In the genomic region with DNA sequence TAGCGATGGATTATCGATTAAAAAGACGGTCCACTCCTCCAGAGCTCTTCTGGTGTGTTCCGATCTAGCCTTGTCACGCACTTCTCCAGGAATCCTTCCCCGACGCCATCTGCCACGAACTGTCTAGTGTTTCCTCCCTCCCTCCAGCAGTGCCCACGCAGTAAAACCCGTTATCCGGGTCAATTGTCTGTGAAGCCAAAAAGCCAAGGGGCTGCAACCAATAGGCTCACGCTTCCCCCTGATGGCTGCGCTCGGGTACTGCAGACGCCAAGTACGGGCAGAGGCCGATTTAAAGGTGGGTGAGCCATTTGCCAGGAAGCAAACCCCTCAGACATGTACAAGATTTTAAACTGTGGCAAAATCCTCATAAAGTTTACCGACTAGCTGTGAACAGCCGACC, we compare ENCODE assay signal across 8 mouse cellular contexts. TPM values are rescaled to one million over a fixed set of nuclear protein-coding genes. Genes with fewer than 3 reads are reported as not detected.
A peak's percentile ranks its signal among the peaks of the same experiment; 100 is the strongest.
DNase-seq lines count a peak whose midpoint lies in the region; ATAC-seq lines count a peak whose summit lies in the region.

No protein-coding gene starts in this region.

- peak; percentile 29 for DNase-seq in heart, adult 8-10 months (ENCODE audit: low spot score)
- DNase-seq in adrenal gland, postnatal 36 days: peak; percentile 77 to 83
- peak; percentile 59 to 65 for DNase-seq in left cerebral cortex, postnatal 36 days (ENCODE audit: low spot score in 2 of 2)
- DNase-seq in spleen, postnatal 4 days (ENCODE audit: low spot score in 2 of 2): peak; percentile 48 to 76

- H3K27me3 ChIP-seq in heart, embryonic 12.5 days (replicated peaks): peaks cover 92% of the 10 kb centered on the region
- H3K27me3 ChIP-seq in embryonic facial prominence, embryonic 15.5 days: peaks cover 56% of the 10 kb centered on the region
- H3K27me3 ChIP-seq in hindbrain, embryonic 16.5 days (replicated peaks; ENCODE audit: control insufficient read depth, insufficient read depth, low read length): 0 out of 2 replicates have a peak, but pooled peaks cover 2% of the 10 kb centered on the region
- peaks cover 59% of the 10 kb centered on the region for H3K27me3 ChIP-seq in midbrain, embryonic 13.5 days

- no peaks in the 10 kb centered on the region for H3K36me3 ChIP-seq in heart, embryonic 12.5 days
- no peaks in the 10 kb centered on the region for H3K36me3 ChIP-seq in embryonic facial prominence, embryonic 15.5 days
- H3K36me3 ChIP-seq in hindbrain, embryonic 16.5 days (ENCODE audit: control insufficient read depth, insufficient read depth, low read length): peaks cover 6% of the 10 kb centered on the region
- peaks cover 6% of the 10 kb centered on the region for H3K36me3 ChIP-seq in midbrain, embryonic 13.5 days

- no peak for ATAC-seq in heart, embryonic 12.5 days (ENCODE audit: insufficient number of reproducible peaks, low FRiP score)
- ATAC-seq in embryonic facial prominence, embryonic 15.5 days (ENCODE audit: insufficient number of reproducible peaks, low FRiP score, low TSS enrichment, low read depth): no peak
- peak; percentile 38 for ATAC-seq in hindbrain, embryonic 16.5 days
- ATAC-seq in midbrain, embryonic 13.5 days: peak; percentile 19; the same call in 1 of the 2 replicates

- no peaks in the 10 kb centered on the region for H3K9me3 ChIP-seq in heart, embryonic 12.5 days (replicated peaks)
- H3K9me3 ChIP-seq in embryonic facial prominence, embryonic 15.5 days (replicated peaks): no peaks in the 10 kb centered on the region
- no peaks in the 10 kb centered on the region for H3K9me3 ChIP-seq in hindbrain, embryonic 16.5 days (ENCODE audit: control insufficient read depth, low read length)
- no peaks in the 10 kb centered on the region for H3K9me3 ChIP-seq in midbrain, embryonic 13.5 days

- no peaks in the 10 kb centered on the region for H3K4me1 ChIP-seq in heart, embryonic 12.5 days (replicated peaks)
- no peaks in the 10 kb centered on the region for H3K4me1 ChIP-seq in embryonic facial prominence, embryonic 15.5 days
- peaks cover 3% of the 10 kb centered on the region for H3K4me1 ChIP-seq in hindbrain, embryonic 16.5 days (ENCODE audit: control insufficient read depth, insufficient read depth, low read depth, low read length)
- peaks cover 26% of the 10 kb centered on the region for H3K4me1 ChIP-seq in midbrain, embryonic 13.5 days (replicated peaks)

- no peak overlapping the region for H3K4me2 ChIP-seq in heart, embryonic 12.5 days
- H3K4me2 ChIP-seq in embryonic facial prominence, embryonic 15.5 days (replicated peaks): peak overlapping the region; percentile 5; the same call in 1 of the 2 replicates
- H3K4me2 ChIP-seq in hindbrain, embryonic 16.5 days (ENCODE audit: low read length): peak overlapping the region; percentile 27; the same call in 1 of the 2 replicates
- H3K4me2 ChIP-seq in midbrain, embryonic 13.5 days (replicated peaks): peak overlapping the region; percentile 36

- H3K4me3 ChIP-seq in heart, embryonic 12.5 days: no peak overlapping the region
- no peak overlapping the region for H3K4me3 ChIP-seq in embryonic facial prominence, embryonic 15.5 days (replicated peaks)
- H3K4me3 ChIP-seq in hindbrain, embryonic 16.5 days (ENCODE audit: low read length): no peak overlapping the region
- no peak overlapping the region; the same call in 1 of the 2 replicates for H3K4me3 ChIP-seq in midbrain, embryonic 13.5 days (replicated peaks)

- no peak overlapping the region for H3K9ac ChIP-seq in heart, embryonic 12.5 days
- no peak overlapping the region for H3K9ac ChIP-seq in embryonic facial prominence, embryonic 15.5 days
- H3K9ac ChIP-seq in hindbrain, embryonic 16.5 days (ENCODE audit: low read depth, low read length): no peak overlapping the region
- H3K9ac ChIP-seq in midbrain, embryonic 13.5 days (replicated peaks): no peak overlapping the region

- 14% methylated on average over 19 of the region's 19 CpGs for WGBS in heart, embryonic 12.5 days
- 15% methylated on average over 19 of the region's 19 CpGs for WGBS in embryonic facial prominence, embryonic 15.5 days
- 12% methylated on average over 19 of the region's 19 CpGs for WGBS in hindbrain, embryonic 16.5 days
- WGBS in midbrain, embryonic 13.5 days: 9% methylated on average over 19 of the region's 19 CpGs

- intact Hi-C loops in left cerebral cortex, postnatal 36 days (cut with DNase I): loop anchor here (5.0 to 10.0 kb wide), 3 partner anchors 37 to 194 kb away; a partner anchor contains a TSS

- no peak overlapping the region for H3K27ac ChIP-seq in heart, embryonic 12.5 days (ENCODE audit: poor library complexity, severe bottlenecking)
- H3K27ac ChIP-seq in embryonic facial prominence, embryonic 15.5 days (replicated peaks): no peak overlapping the region
- H3K27ac ChIP-seq in hindbrain, embryonic 16.5 days (ENCODE audit: low read depth, low read length): no peak overlapping the region
- 0 out of 2 replicates have a peak overlapping the region, but pooled peaks have one; percentile 49 for H3K27ac ChIP-seq in midbrain, embryonic 13.5 days

RNA-seq across cellular contexts. Expression of a gene that starts 20.3 kb away (rescaled TPM):
- not detected for total RNA-seq in heart, adult 8-10 months (2022)
- not detected in 2 replicates for polyA plus RNA-seq in heart, embryonic 12.5 days (2016; fragmentation: Nextera tagmentation; extraction: Ambion mirVana)
- total RNA-seq in adrenal gland, postnatal 36 days (2021): not detected
- polyA plus RNA-seq in embryonic facial prominence, embryonic 15.5 days (2015; fragmentation: Nextera tagmentation; extraction: Ambion mirVana): not detected in 2 replicates
- 0.62 and 0.68 TPM in 2 replicates for polyA plus RNA-seq in hindbrain, embryonic 16.5 days (2015; fragmentation: Nextera tagmentation; extraction: Ambion mirVana)
- not detected for total RNA-seq in left cerebral cortex, postnatal 36 days (2021)
- polyA plus RNA-seq in midbrain, embryonic 13.5 days (2015; fragmentation: Nextera tagmentation; extraction: Ambion mirVana): 1.5 and 1.7 TPM in 2 replicates

RNA-seq across cellular contexts. Expression of a gene that starts 34.3 kb away (rescaled TPM):
- under 1 TPM; 0.41 to 0.52 (median 0.47) TPM for total RNA-seq in heart, adult 8-10 months (2022)
- 3.0 and 3.4 TPM in 2 replicates for polyA plus RNA-seq in heart, embryonic 12.5 days (2016; fragmentation: Nextera tagmentation; extraction: Ambion mirVana)
- 1 to 10 TPM; 1.9 to 2.4 TPM for total RNA-seq in adrenal gland, postnatal 36 days (2021)
- polyA plus RNA-seq in embryonic facial prominence, embryonic 15.5 days (2015; fragmentation: Nextera tagmentation; extraction: Ambion mirVana): 18.3 and 19.4 TPM in 2 replicates
- polyA plus RNA-seq in hindbrain, embryonic 16.5 days (2015; fragmentation: Nextera tagmentation; extraction: Ambion mirVana): 29.5 and 37.0 TPM in 2 replicates
- total RNA-seq in left cerebral cortex, postnatal 36 days (2021): 100 to 1,000 TPM; 161 to 181 TPM
- 37.8 and 47.6 TPM in 2 replicates for polyA plus RNA-seq in midbrain, embryonic 13.5 days (2015; fragmentation: Nextera tagmentation; extraction: Ambion mirVana)

Comparison
In these comparisons a context has a peak if more than half of its experiments do, and no peak if none do; other contexts are left out.
1. DNase-seq: peak in every context shown above with its lines; median percentile 80 in adrenal gland, postnatal 36 days; 62 in left cerebral cortex, postnatal 36 days; 62 in spleen, postnatal 4 days; 29 in heart, adult 8-10 months.
2. ATAC-seq: peak in hindbrain, embryonic 16.5 days (single experiment) and midbrain, embryonic 13.5 days (single experiment); none in heart, embryonic 12.5 days (single experiment) and embryonic facial prominence, embryonic 15.5 days (single experiment).